Mouse (Mus musculus): ENCODE measurements around the gene Cyb5d1.

Gene Cyb5d1

GRCm38 (mm10) chr11:69357690-69358089 lies 37.7 kb downstream of the Cyb5d1 start:
- DNase-seq (ENCODE audit: low read depth, low spot score) = no peak

GRCm38 (mm10) chr11:69356544-69356943 lies 38.9 kb downstream of the Cyb5d1 start:
- DNase-seq (ENCODE audit: low read depth, low spot score) = no peak

- no peak for DNase-seq (ENCODE audit: low read depth, low spot score)
Observed at GRCm38 (mm10) chr11:69346441-69346840, 49.0 kb downstream of the Cyb5d1 start.

Measured in CD4-positive helper T cell, adult 2 months (primary cell).